Mouse (Mus musculus) lung, postnatal 0 days (tissue): ENCODE data around the gene 4930544D05Rik. TPM values are rescaled to one million over a fixed set of nuclear protein-coding genes. Genes with fewer than 3 reads are reported as not detected.

Experiments
- ATAC-seq: fragments of 200-750 bp; cut with Nextera tagmentation; 2 replicates; pipeline ENCODE4 v1.8.0; 2017; ENCODE audit warnings: moderate library complexity
- DNase-seq: peaks from one replicate; pipeline ENCODE4 v3.0.0-alpha.2; 2016; ENCODE audit warnings: low spot score
- H3K27ac ChIP-seq: fragments of 300-500 bp; sonication (generic); 2 replicates; pipeline ENCODE4 v1.5.1; 2014; ENCODE audit warnings: antibody characterized with exemption, mild to moderate bottlenecking, low read length, mixed read lengths
- H3K27me3 ChIP-seq: fragments of 300-500 bp; sonication (generic); replicated peaks from 2 replicates; pipeline ENCODE4 v1.6.1; 2014; ENCODE audit warnings: low read length, mixed read lengths; ENCODE audit not compliant: insufficient read depth
- H3K36me3 ChIP-seq: fragments of 300-500 bp; sonication (generic); 2 replicates; pipeline ENCODE4 v1.6.1; 2014; ENCODE audit warnings: low read length, mixed read lengths; ENCODE audit not compliant: insufficient read depth
- H3K4me1 ChIP-seq: fragments of 300-500 bp; sonication (generic); 2 replicates; pipeline ENCODE4 v1.6.1; 2014; ENCODE audit warnings: antibody characterized with exemption, low read depth, low read length, mixed read lengths; ENCODE audit not compliant: insufficient read depth
- H3K4me2 ChIP-seq: fragments of 300-500 bp; sonication (generic); replicated peaks from 2 replicates; pipeline ENCODE4 v1.6.1; 2014; ENCODE audit warnings: low read depth, mild to moderate bottlenecking, low read length, moderate library complexity, mixed read lengths
- H3K4me3 ChIP-seq: fragments of 300-500 bp; sonication (generic); 2 replicates; pipeline ENCODE4 v1.5.1; 2014; ENCODE audit warnings: low read depth, low read length
- H3K9ac ChIP-seq: fragments of 300-500 bp; sonication (generic); replicated peaks from 2 replicates; pipeline ENCODE4 v1.6.1; 2014; ENCODE audit warnings: low read depth, mild to moderate bottlenecking
- H3K9me3 ChIP-seq: fragments of 300-500 bp; sonication (generic); 2 replicates; pipeline ENCODE4 v1.6.1; 2016; ENCODE audit warnings: low read length, mixed read lengths
- CTCF ChIP-seq: IDR thresholded peaks from 2 replicates; pipeline ENCODE4 v1.5.1; 2016; ENCODE audit warnings: antibody characterized with exemption, mild to moderate bottlenecking
- EP300 ChIP-seq: IDR thresholded peaks from 2 replicates; pipeline ENCODE4 v1.6.1; 2016; ENCODE audit warnings: antibody characterized with exemption, mild to moderate bottlenecking, control low read depth
- WGBS: fragments of 180-500 bp; shearing (Covaris S2); extraction: QIAGEN DNeasy Blood & Tissue Kit; methylation state at CpG from one replicate; pipeline ENCODE4 v1.1.7; 2014; 5-methylcytosine and 5-hydroxymethylcytosine counted together
- polyA plus RNA-seq: library from polyadenylated mRNA; unstranded; fragments of >200 nt; fragmentation: Nextera tagmentation; extraction: Ambion mirVana; gene quantifications from 2 replicates; pipeline ENCODE4 v1.2.1, GENCODE M21; 2015

4930544D05Rik gene
- polyA plus RNA-seq, 1 experiment from 2014 or later, result not detected

DNA sequence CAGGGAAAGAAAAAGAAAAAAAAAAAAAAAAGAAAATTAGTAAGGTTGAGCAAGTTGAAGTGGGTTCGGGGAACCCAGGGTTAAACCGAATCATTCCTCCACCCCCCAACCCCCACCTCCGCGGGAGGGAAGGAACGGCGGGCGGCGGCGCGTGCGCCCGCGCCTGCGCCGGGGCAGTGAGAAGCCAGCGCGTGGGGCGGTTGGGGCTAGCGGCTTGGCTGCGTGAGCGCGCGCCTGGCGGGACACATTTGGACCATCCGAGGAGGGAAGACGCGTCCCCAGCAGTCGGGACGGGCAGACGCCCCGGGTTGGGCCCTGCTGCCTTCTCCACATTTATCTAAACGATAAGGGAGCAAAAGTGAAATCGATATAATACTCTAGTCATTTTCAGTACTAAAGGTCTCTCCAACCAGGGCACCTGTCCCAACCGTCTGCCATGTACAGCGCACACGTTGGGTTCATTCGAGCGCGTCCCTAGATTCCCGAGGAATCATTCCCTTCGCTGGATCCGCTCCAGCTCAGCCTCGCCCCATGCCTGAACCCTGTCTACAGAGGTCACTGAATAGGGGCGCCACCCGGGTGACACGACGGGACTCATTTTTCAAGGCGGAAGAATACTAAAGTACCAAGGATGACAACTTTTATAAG, 39.4 kb downstream of the 4930544D05Rik start:
- under 1% methylated on average over 48 of the region's 48 CpGs for WGBS

DNA sequence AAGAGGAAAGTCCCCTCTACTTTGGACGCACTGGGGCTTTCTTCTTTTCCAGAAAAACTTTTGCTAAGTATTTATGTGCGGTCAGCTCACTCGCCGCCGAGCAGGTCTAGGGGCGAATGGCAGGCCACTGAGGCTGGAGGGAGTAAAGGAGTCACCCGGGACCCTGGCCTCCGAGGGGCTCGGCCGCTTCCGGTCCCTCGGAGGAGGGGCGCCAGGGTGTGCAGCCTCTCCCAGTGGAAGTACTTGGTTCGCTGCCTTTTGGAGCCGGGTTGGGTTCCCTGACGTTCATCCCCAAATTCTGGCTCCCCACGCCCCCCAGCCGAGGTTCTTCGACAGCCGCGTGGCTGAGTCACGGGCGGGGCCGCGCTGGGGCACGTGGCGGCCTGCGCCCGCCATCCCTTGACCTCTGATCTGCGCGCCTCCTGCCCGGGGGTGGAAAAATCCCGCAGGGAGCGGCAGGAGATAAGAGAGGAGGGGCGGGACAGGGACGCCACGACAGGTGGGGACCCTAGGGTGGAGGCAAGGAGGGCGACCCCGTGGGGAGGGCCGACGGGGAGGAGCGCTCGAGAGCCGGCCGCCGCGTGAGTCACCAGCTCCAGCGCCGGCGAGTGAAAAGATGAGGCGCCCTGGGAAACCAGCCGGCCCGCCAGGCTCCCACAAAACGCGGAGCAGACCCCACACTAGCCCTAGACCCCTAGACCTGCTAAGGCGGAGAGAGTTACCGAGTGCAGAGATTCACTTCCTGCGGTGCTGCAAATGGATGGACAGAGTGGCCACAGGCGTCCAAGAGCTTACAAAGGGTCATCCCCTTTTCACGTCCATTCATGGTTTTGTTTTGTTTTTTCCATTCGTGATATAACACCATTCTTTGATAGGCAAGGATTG, 40.2 kb downstream of the 4930544D05Rik start:
- Histone ChIP-seq H3K9me3 (no peaks in the 10 kb centered on the region), H3K27ac (peak overlapping the region; percentile 99), H3K27me3 (no peaks in the 10 kb centered on the region), H3K9ac (peak overlapping the region; percentile 10), H3K4me1 (peaks cover 22% of the 10 kb centered on the region), H3K4me3 (peak overlapping the region; percentile 99), H3K4me2 (peak overlapping the region; percentile 74), H3K36me3 (peaks cover 13% of the 10 kb centered on the region)
- peak; percentile 2; the same call in 1 of the 2 replicates for TF ChIP-seq EP300
- no peak for TF ChIP-seq CTCF
- DNase-seq, result peak; percentile 67
- under 1% methylated on average over 53 of the region's 61 CpGs for WGBS
- peak; percentile 15 for ATAC-seq

More for the DNA sequence above, 39.4 kb downstream of the 4930544D05Rik start:
- Histone ChIP-seq H3K9me3 (no peaks in the 10 kb centered on the region), H3K4me2 (peak overlapping the region; percentile 74), H3K4me3 (peak overlapping the region; percentile 99), H3K36me3 (peaks cover 18% of the 10 kb centered on the region), H3K9ac (peak overlapping the region; percentile 98; the same call in 1 of the 2 replicates), H3K27me3 (no peaks in the 10 kb centered on the region), H3K27ac (peak overlapping the region; percentile 99), H3K4me1 (peaks cover 22% of the 10 kb centered on the region)
- peak; percentile 22; the same call in 1 of the 2 replicates for TF ChIP-seq EP300
- no peak for TF ChIP-seq CTCF
- ATAC-seq (peak; percentile 71), DNase-seq (peak; percentile 94)

DNA sequence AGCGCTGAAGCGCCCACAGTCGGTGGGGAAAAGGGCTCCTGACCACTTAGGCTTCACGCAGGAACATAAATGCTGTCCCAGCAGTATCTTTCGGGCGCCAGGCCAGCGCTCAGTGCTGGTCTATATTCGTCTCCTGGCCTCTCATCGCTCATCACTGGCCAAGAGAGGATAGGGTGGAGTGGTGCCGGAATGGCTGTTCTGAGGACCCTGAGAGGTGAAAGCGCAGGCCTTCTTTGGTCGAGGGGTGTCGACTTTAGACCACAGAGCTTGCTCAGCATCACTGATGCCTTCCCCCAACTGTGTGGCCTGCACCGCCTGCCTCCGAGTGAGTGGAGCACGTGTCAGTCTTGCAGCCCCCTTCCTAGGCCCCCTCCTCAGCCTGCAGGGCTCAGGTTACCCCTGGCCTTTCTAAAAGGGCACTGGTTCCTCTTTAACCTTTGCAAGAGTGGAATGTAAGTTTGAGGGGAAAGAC, 40.8 kb downstream of the 4930544D05Rik start:
- peak overlapping the region; percentile 10 for H3K9ac ChIP-seq
- TF ChIP-seq CTCF (no peak), EP300 (no peak)
- H3K4me2 ChIP-seq, result peak overlapping the region; percentile 74
- DNase-seq (peak; percentile 41), ATAC-seq (no peak)
- peak overlapping the region; percentile 99 for H3K27ac ChIP-seq
- peak overlapping the region; percentile 99 for H3K4me3 ChIP-seq
- WGBS, result 12% methylated on average over 16 of the region's 16 CpGs
- peaks cover 19% of the 10 kb centered on the region for H3K4me1 ChIP-seq
- H3K9me3 ChIP-seq, result no peaks in the 10 kb centered on the region
- H3K27me3 ChIP-seq, result no peaks in the 10 kb centered on the region
- peaks cover 6% of the 10 kb centered on the region; the same call in 1 of the 2 replicates for H3K36me3 ChIP-seq

DNA sequence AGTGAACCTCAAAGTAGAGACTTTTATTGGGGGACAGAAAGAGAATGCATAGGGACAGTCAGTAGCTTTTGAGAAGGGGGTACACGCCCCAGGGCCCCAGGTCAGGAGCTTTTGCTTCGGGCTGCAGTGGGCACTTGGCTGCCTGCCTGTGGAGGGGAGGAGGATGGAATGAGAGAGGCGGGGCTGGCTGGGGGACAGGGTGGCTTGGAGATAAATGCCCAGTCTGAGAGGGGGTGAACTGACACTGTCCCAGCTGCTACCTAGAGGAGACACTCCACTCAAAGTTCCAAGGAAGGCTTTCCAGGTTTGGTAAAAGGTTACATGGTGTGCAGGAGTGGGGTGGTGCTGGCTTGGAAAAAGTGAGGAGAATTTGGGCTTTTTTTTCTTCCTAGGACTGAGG, 41.3 kb downstream of the 4930544D05Rik start, which contains the start of gene Eno3:
TSS of gene Eno3 (plus strand) at position 239 of the 400 bp plus-strand sequence.
- Histone ChIP-seq H3K4me1 (peaks cover 17% of the 10 kb centered on the region), H3K9ac (peak within 1 kb of the TSS; percentile 10), H3K27ac (peak within 1 kb of the TSS; percentile 99), H3K9me3 (no peaks in the 10 kb centered on the region), H3K27me3 (no peaks in the 10 kb centered on the region), H3K4me3 (peak within 1 kb of the TSS; percentile 99), H3K36me3 (peaks cover 4% of the 10 kb centered on the region; the same call in 1 of the 2 replicates), H3K4me2 (peak within 1 kb of the TSS; percentile 74)
- ATAC-seq (no peak), DNase-seq (no peak)
- 18% methylated on average over 3 of the region's 3 CpGs for WGBS
- TF ChIP-seq CTCF, result no peak
- TF ChIP-seq EP300, result no peak

DNA sequence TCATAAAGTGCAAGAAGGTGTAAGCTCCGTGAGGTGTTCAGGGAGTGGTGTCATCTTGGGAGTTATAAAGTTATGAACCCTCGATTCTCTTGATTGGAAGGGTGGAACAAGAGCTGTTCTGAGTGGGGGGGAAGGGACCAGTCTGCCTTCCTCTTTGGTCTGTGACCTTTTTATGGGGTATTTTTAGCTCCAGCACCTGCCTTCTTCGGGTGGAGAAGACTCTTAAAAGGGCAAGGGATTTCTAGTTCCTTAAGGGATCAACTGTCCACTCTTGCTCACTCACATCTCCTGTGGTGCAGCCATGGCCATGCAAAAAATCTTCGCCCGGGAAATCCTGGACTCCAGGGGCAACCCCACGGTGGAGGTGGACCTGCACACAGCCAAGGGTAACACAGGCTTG, 41.9 kb downstream of the 4930544D05Rik start:
- H3K9me3 ChIP-seq, result no peaks in the 10 kb centered on the region
- 46% methylated on average over 6 of the region's 6 CpGs for WGBS
- H3K9ac ChIP-seq, result no peak overlapping the region
- H3K4me2 ChIP-seq, result no peak overlapping the region
- DNase-seq, result no peak
- H3K4me1 ChIP-seq, result peaks cover 11% of the 10 kb centered on the region
- H3K27me3 ChIP-seq, result no peaks in the 10 kb centered on the region
- no peak overlapping the region for H3K4me3 ChIP-seq
- H3K27ac ChIP-seq, result no peak overlapping the region
- ATAC-seq, result no peak
- H3K36me3 ChIP-seq, result no peaks in the 10 kb centered on the region
- TF ChIP-seq CTCF, result no peak

DNA sequence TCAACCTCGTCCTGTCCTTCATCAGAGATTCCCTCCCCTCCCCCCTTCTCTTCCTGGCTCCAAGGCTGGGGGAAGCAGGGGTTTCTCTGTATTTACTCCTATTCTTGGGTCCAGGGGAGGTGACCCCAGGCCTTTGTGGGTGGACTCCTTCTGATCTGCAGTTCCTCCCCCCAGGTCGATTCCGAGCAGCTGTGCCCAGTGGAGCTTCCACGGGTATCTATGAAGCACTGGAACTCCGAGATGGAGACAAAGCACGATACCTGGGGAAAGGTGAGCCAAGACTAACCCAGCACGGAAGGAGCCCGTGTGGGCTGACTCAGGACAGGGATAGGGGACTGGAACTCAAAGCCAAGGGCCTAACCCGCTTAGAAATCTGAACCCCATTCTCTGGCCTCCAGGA, 42.3 kb downstream of the 4930544D05Rik start:
- WGBS, result 53% methylated on average over 9 of the region's 9 CpGs
- TF ChIP-seq EP300, result no peak
- TF ChIP-seq CTCF, result no peak
- H3K4me1 ChIP-seq, result peaks cover 10% of the 10 kb centered on the region
- no peak overlapping the region for H3K4me2 ChIP-seq
- H3K4me3 ChIP-seq, result no peak overlapping the region
- H3K9me3 ChIP-seq, result no peaks in the 10 kb centered on the region
- H3K9ac ChIP-seq, result no peak overlapping the region
- DNase-seq, result no peak
- ATAC-seq, result no peak
- H3K27me3 ChIP-seq, result no peaks in the 10 kb centered on the region
- H3K27ac ChIP-seq, result no peak overlapping the region
- H3K36me3 ChIP-seq, result no peaks in the 10 kb centered on the region
